Mouse (Mus musculus): ENCODE measurements around the gene Tldc1. TPM values are rescaled to one million over a fixed set of nuclear protein-coding genes. Genes with fewer than 3 reads are reported as not detected.
A peak's percentile ranks its signal among the peaks of the same experiment; 100 is the strongest.

Gene Tldc1
- polyA plus RNA-seq, 1 experiment, result 12.3 TPM

- Histone ChIP-seq H3K27ac (ENCODE audit: insufficient read depth, low read length) (no peak overlapping the region), H3K4me3 (ENCODE audit: insufficient read depth, low read length) (no peak overlapping the region), H3K4me1 (ENCODE audit: control insufficient read depth, insufficient read depth, low read length) (no peaks in the 10 kb centered on the region)
- no peak for TF ChIP-seq POLR2A (IDR thresholded peaks at IDR 0.05; ENCODE audit: extremely low read depth, insufficient read depth, low read length)
- no peak for TF ChIP-seq CTCF (IDR thresholded peaks at IDR 0.05; ENCODE audit: extremely low read depth, insufficient read depth, low read length)
Measured at GRCm38 (mm10) chr8:119788607-119789381, 10.6 kb upstream of the Tldc1 start.

GRCm38 (mm10) chr8:119787341-119787740, 9.1 kb upstream of the Tldc1 start:
- no peaks in the 10 kb centered on the region for H3K4me1 ChIP-seq (ENCODE audit: control insufficient read depth, insufficient read depth, low read length)
- H3K4me3 ChIP-seq (ENCODE audit: insufficient read depth, low read length), result no peak overlapping the region
- H3K27ac ChIP-seq (ENCODE audit: insufficient read depth, low read length), result no peak overlapping the region
- no peak for TF ChIP-seq CTCF (IDR thresholded peaks at IDR 0.05; ENCODE audit: extremely low read depth, insufficient read depth, low read length)
- no peak for TF ChIP-seq POLR2A (IDR thresholded peaks at IDR 0.05; ENCODE audit: extremely low read depth, insufficient read depth, low read length)

DNA sequence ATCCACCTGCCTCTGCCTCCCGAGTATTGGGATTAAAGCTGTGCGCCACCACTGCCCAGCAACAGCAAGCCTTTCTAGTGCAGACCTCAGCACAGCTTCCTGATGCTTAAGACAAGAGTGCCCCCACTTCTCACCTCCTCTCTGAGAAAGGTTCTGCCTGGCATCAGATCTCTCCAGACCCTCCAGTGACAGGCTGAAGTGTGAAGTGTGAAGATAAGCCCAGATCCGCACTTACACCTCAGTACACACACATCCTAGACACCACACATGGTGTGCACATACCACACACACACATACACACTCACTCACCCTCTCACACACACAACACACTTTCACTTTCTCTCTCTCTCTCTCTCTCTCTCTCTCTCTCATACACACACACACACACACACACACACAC, 8.7 kb upstream of the Tldc1 start:
- no peak overlapping the region for H3K4me3 ChIP-seq (ENCODE audit: insufficient read depth, low read length)
- no peak overlapping the region for H3K27ac ChIP-seq (ENCODE audit: insufficient read depth, low read length)
- no peak for TF ChIP-seq CTCF (IDR thresholded peaks at IDR 0.05; ENCODE audit: extremely low read depth, insufficient read depth, low read length)
- no peak for TF ChIP-seq POLR2A (IDR thresholded peaks at IDR 0.05; ENCODE audit: extremely low read depth, insufficient read depth, low read length)
- no peaks in the 10 kb centered on the region for H3K4me1 ChIP-seq (ENCODE audit: control insufficient read depth, insufficient read depth, low read length)

- Histone ChIP-seq H3K4me3 (ENCODE audit: insufficient read depth, low read length) (no peak overlapping the region), H3K27ac (ENCODE audit: insufficient read depth, low read length) (no peak overlapping the region), H3K4me1 (ENCODE audit: control insufficient read depth, insufficient read depth, low read length) (no peaks in the 10 kb centered on the region)
- no peak for TF ChIP-seq CTCF (IDR thresholded peaks at IDR 0.05; ENCODE audit: extremely low read depth, insufficient read depth, low read length)
- no peak for TF ChIP-seq POLR2A (IDR thresholded peaks at IDR 0.05; ENCODE audit: extremely low read depth, insufficient read depth, low read length)
Measured at GRCm38 (mm10) chr8:119785764-119786405, 7.7 kb upstream of the Tldc1 start.

DNA sequence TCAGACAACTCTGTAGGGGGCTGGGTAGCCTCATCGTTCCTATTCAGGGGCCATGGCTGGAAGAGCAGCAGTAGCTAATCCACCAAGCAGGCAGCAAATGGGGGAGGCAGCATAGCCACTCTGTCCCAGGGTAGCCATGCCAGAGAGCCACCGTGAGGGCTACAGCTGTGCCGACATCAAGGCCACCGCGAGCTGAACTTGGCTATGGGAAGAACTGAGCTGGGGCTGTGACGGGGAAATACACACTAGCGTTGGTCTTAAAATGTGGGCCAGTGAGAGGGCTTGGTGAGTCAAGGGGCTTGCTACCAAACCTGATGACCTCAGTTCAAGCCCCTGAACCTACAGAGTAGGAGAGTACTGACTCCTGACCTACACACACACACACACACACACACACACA, 6.5 kb upstream of the Tldc1 start:
- no peaks in the 10 kb centered on the region for H3K4me1 ChIP-seq (ENCODE audit: control insufficient read depth, insufficient read depth, low read length)
- H3K4me3 ChIP-seq (ENCODE audit: insufficient read depth, low read length), result no peak overlapping the region
- H3K27ac ChIP-seq (ENCODE audit: insufficient read depth, low read length), result no peak overlapping the region
- no peak for TF ChIP-seq CTCF (IDR thresholded peaks at IDR 0.05; ENCODE audit: extremely low read depth, insufficient read depth, low read length)
- TF ChIP-seq POLR2A (IDR thresholded peaks at IDR 0.05; ENCODE audit: extremely low read depth, insufficient read depth, low read length), result no peak

DNA sequence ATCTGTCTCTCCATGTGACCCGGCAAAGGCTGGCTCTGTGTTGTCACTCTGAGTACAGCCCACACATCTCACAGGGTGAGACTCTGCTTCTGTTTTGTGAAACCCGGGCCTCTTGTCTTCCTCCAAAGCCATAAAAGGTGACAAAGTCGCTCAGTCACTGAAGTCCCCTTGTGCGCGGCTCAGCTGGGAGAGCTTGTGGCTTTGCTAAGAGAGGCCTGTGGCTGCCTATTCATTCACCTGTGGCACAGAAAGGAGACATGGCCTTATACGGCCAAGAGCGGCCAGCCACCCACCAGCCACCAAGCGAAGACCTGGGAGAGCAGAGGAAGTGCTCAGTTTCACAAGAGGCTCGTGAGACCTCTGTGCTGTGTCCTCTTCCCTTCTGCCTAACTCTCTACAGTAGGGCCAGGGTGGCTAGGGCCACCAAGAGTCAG, 5.9 kb upstream of the Tldc1 start:
- Histone ChIP-seq H3K4me3 (ENCODE audit: insufficient read depth, low read length) (no peak overlapping the region), H3K27ac (ENCODE audit: insufficient read depth, low read length) (no peak overlapping the region), H3K4me1 (ENCODE audit: control insufficient read depth, insufficient read depth, low read length) (no peaks in the 10 kb centered on the region)
- TF ChIP-seq POLR2A (IDR thresholded peaks at IDR 0.05; ENCODE audit: extremely low read depth, insufficient read depth, low read length) (no peak), CTCF (IDR thresholded peaks at IDR 0.05; ENCODE audit: extremely low read depth, insufficient read depth, low read length) (no peak)

DNA sequence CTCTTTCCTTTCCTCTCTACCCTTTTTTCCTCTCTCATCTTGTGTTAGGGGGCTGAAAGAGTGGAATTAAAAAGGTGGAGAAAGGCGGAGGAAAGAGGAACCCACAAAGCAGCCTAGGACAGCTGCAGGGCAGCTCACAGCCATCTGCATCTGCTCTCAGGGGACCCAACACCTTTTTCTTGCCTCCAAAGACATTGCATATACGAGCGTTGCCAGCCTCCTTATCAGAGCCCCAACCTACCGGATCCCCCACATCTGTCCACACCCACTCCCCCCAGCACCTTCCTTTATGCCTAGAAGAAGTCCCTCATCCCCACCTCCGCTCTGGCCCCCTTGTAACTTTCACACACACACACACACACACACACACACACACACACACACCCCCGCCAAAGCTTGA, 5.4 kb upstream of the Tldc1 start:
- no peaks in the 10 kb centered on the region for H3K4me1 ChIP-seq (ENCODE audit: control insufficient read depth, insufficient read depth, low read length)
- H3K27ac ChIP-seq (ENCODE audit: insufficient read depth, low read length), result no peak overlapping the region
- TF ChIP-seq POLR2A (IDR thresholded peaks at IDR 0.05; ENCODE audit: extremely low read depth, insufficient read depth, low read length) (no peak), CTCF (IDR thresholded peaks at IDR 0.05; ENCODE audit: extremely low read depth, insufficient read depth, low read length) (no peak)
- H3K4me3 ChIP-seq (ENCODE audit: insufficient read depth, low read length), result no peak overlapping the region

DNA sequence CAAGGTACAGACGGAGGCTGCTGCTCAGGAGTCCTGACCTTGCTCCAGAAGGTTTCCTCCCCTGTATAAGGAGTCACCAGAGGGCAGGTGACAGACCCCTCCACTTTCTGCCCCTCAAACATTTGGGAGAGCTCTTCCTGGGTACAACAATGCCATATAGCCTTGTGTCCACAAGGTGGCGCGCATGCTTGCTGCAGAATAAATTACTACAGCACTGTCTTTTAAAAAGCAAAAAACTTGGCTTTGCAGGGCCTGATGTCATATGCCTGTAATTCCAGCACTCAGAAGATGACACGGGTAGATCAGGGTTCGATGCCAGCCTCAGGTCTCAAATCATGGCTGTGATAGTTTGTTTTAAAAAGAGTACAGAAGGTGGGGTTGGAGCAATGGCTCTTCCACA, 4.5 kb upstream of the Tldc1 start:
- no peak overlapping the region for H3K27ac ChIP-seq (ENCODE audit: insufficient read depth, low read length)
- H3K4me1 ChIP-seq (ENCODE audit: control insufficient read depth, insufficient read depth, low read length), result no peaks in the 10 kb centered on the region
- no peak overlapping the region for H3K4me3 ChIP-seq (ENCODE audit: insufficient read depth, low read length)
- TF ChIP-seq CTCF (IDR thresholded peaks at IDR 0.05; ENCODE audit: extremely low read depth, insufficient read depth, low read length), result peak; percentile 95
- no peak for TF ChIP-seq POLR2A (IDR thresholded peaks at IDR 0.05; ENCODE audit: extremely low read depth, insufficient read depth, low read length)

- H3K4me3 ChIP-seq (ENCODE audit: insufficient read depth, low read length), result no peak overlapping the region
- TF ChIP-seq CTCF (IDR thresholded peaks at IDR 0.05; ENCODE audit: extremely low read depth, insufficient read depth, low read length) (no peak), POLR2A (IDR thresholded peaks at IDR 0.05; ENCODE audit: extremely low read depth, insufficient read depth, low read length) (no peak)
- peaks cover 1% of the 10 kb centered on the region for H3K4me1 ChIP-seq (ENCODE audit: control insufficient read depth, insufficient read depth, low read length)
- no peak overlapping the region for H3K27ac ChIP-seq (ENCODE audit: insufficient read depth, low read length)
Measured at GRCm38 (mm10) chr8:119781086-119781840, 3.0 kb upstream of the Tldc1 start.

All from cortical plate, adult 2 months (tissue).